Mouse (Mus musculus) right cerebral cortex, postnatal 14 days (tissue): ENCODE data around the gene Gab1.

ENCODE experiments used
- DNase-seq: peaks from one replicate; pipeline ENCODE4 v3.0.0; 2022

The Gab1 gene

GRCm38 (mm10) chr8:80840090-80840489 is 40.2 kb downstream of the Gab1 start:
- DNase-seq, result no peak

GRCm38 (mm10) chr8:80838199-80838598 is 42.1 kb downstream of the Gab1 start:
- DNase-seq, result no peak

GRCm38 (mm10) chr8:80835401-80835800 is 44.9 kb downstream of the Gab1 start:
- no peak for DNase-seq

GRCm38 (mm10) chr8:80834443-80834842 is 45.9 kb downstream of the Gab1 start:
- no peak for DNase-seq

- no peak for DNase-seq
Measured at GRCm38 (mm10) chr8:80832534-80832933, 47.8 kb downstream of the Gab1 start.

GRCm38 (mm10) chr8:80831876-80832524 is 48.3 kb downstream of the Gab1 start:
- no peak for DNase-seq

GRCm38 (mm10) chr8:80830724-80831566 is 49.4 kb downstream of the Gab1 start:
- no peak for DNase-seq

- no peak for DNase-seq
Measured at GRCm38 (mm10) chr8:80830141-80830540, 50.2 kb downstream of the Gab1 start.

GRCm38 (mm10) chr8:80826996-80827395 is 53.3 kb downstream of the Gab1 start:
- no peak for DNase-seq

GRCm38 (mm10) chr8:80825136-80825535 is 55.2 kb downstream of the Gab1 start:
- DNase-seq, result no peak

- no peak for DNase-seq
Measured at GRCm38 (mm10) chr8:80824426-80824825, 55.9 kb downstream of the Gab1 start.

GRCm38 (mm10) chr8:80823250-80823649 is 57.1 kb downstream of the Gab1 start:
- DNase-seq, result no peak

- DNase-seq, result no peak
Measured at GRCm38 (mm10) chr8:80821367-80822225, 58.7 kb downstream of the Gab1 start.

- no peak for DNase-seq
Measured at GRCm38 (mm10) chr8:80818978-80819377, 61.3 kb downstream of the Gab1 start.

- DNase-seq, result no peak
Measured at GRCm38 (mm10) chr8:80817065-80817464, 63.3 kb downstream of the Gab1 start.

GRCm38 (mm10) chr8:80815179-80815578 is 65.1 kb downstream of the Gab1 start:
- DNase-seq, result no peak

- DNase-seq, result no peak
Measured at GRCm38 (mm10) chr8:80814087-80814791, 66.1 kb downstream of the Gab1 start.

- peak; percentile 40 for DNase-seq
Measured at GRCm38 (mm10) chr8:80813439-80813838, 66.9 kb downstream of the Gab1 start.

- no peak for DNase-seq
Measured at GRCm38 (mm10) chr8:80811591-80811991, 68.7 kb downstream of the Gab1 start.

GRCm38 (mm10) chr8:80810916-80811315 is 69.4 kb downstream of the Gab1 start:
- no peak for DNase-seq

GRCm38 (mm10) chr8:80810442-80810841 is 69.9 kb downstream of the Gab1 start:
- DNase-seq, result no peak

- DNase-seq, result no peak
Measured at GRCm38 (mm10) chr8:80807807-80808505, 72.4 kb downstream of the Gab1 start.
